In genomic region chr6:131354913-131355312, GRCm38 (mm10) we compare ENCODE assay signal across 27 mouse cellular contexts. TPM values are rescaled to one million over a fixed set of nuclear protein-coding genes. Genes with fewer than 3 reads are reported as not detected.
"Had no signal": no experiment of that assay in that cellular context is flagged by ENCODE, and none has a peak within 500 bp of the region (broad histone marks: within the 10 kb centered on the region; RNA-seq: fewer than 3 reads in every experiment).

No protein-coding gene starts in this region.

- DNase-seq: gastrocnemius, adult 2 months; gastrocnemius, postnatal 10 days; gastrocnemius, postnatal 25 days; heart, adult 18-20 months; heart, postnatal 10 days; heart, postnatal 4 days; kidney, adult 18-20 months; kidney, adult 8-10 months; kidney, postnatal 10 days; kidney, postnatal 25 days; kidney, postnatal 4 days had no signal

- H3K4me1 ChIP-seq: hindbrain, embryonic 10.5 days; hindbrain, embryonic 12.5 days; intestine, embryonic 15.5 days had no signal

- H3K9me3 ChIP-seq: heart, embryonic 10.5 days; heart, embryonic 12.5 days; hindbrain, embryonic 10.5 days; hindbrain, embryonic 12.5 days; intestine, embryonic 15.5 days; limb, embryonic 13.5 days; limb, embryonic 15.5 days; liver, embryonic 12.5 days had no signal

- H3K4me2 ChIP-seq: heart, embryonic 12.5 days; hindbrain, embryonic 12.5 days; hindbrain, embryonic 14.5 days; intestine, embryonic 15.5 days; limb, embryonic 13.5 days; limb, embryonic 15.5 days; liver, embryonic 12.5 days had no signal

- H3K9ac ChIP-seq: heart, embryonic 12.5 days; hindbrain, embryonic 12.5 days; hindbrain, embryonic 14.5 days; intestine, embryonic 15.5 days; limb, embryonic 13.5 days; limb, embryonic 15.5 days; liver, embryonic 12.5 days had no signal

- H3K27ac ChIP-seq: gastrocnemius, adult 2 months; heart, embryonic 10.5 days; hindbrain, embryonic 10.5 days; hindbrain, embryonic 12.5 days; hindbrain, embryonic 14.5 days; intestine, embryonic 15.5 days; layer of hippocampus, adult 2 months; left cerebral cortex, adult 2 months; limb, embryonic 13.5 days; limb, embryonic 15.5 days; liver, embryonic 12.5 days had no signal

- H3K4me3 ChIP-seq: gastrocnemius, adult 2 months; heart, embryonic 10.5 days; heart, embryonic 12.5 days; hindbrain, embryonic 10.5 days; hindbrain, embryonic 12.5 days; intestine, embryonic 15.5 days; layer of hippocampus, adult 2 months; left cerebral cortex, adult 2 months; limb, embryonic 13.5 days; limb, embryonic 15.5 days; liver, embryonic 12.5 days had no signal

- ATAC-seq: hindbrain, embryonic 16.5 days; inflammation-experienced regulatory T-cells, adult 6 months; intestine, embryonic 15.5 days; intestine, postnatal 0 days; liver, embryonic 12.5 days had no signal

- H3K36me3 ChIP-seq: heart, embryonic 10.5 days; heart, embryonic 12.5 days; hindbrain, embryonic 10.5 days; hindbrain, embryonic 12.5 days; intestine, embryonic 15.5 days; limb, embryonic 13.5 days; limb, embryonic 15.5 days; liver, embryonic 12.5 days had no signal

- H3K27me3 ChIP-seq: heart, embryonic 12.5 days; hindbrain, embryonic 12.5 days; intestine, embryonic 15.5 days; limb, embryonic 13.5 days; limb, embryonic 15.5 days had no signal

RNA-seq across cellular contexts. Expression of gene Styk1, which starts 1.5 kb away (rescaled TPM):
- total RNA-seq: granulocyte monocyte progenitor cell, adult 5-6 weeks; liver, adult 2 months had no signal
- polyA plus RNA-seq: inflammation-experienced regulatory T-cells, adult 6 months; liver, adult 2 months had no signal
